Mouse (Mus musculus): Measurements from ENCODE around the gene Cxcl3. TPM values are rescaled to one million over a fixed set of nuclear protein-coding genes. Genes with fewer than 3 reads are reported as not detected.

The Cxcl3 gene
- polyA plus RNA-seq, 1 experiment from 2014 or later, result not detected

GRCm38 (mm10) chr5:90807176-90807950 is 21.5 kb downstream of the Cxcl3 start:
- no peaks in the 10 kb centered on the region for H3K27me3 ChIP-seq (ENCODE audit: low read depth, poor library complexity, severe bottlenecking)
- H3K4me1 ChIP-seq, result no peaks in the 10 kb centered on the region
- H3K27ac ChIP-seq, result no peak overlapping the region
- H3K36me3 ChIP-seq, result no peaks in the 10 kb centered on the region
- no peaks in the 10 kb centered on the region for H3K9me3 ChIP-seq (replicated peaks)
- WGBS, result 86% methylated on average over 3 of the region's 3 CpGs
- no peak for DNase-seq (ENCODE audit: low spot score)
- no peak overlapping the region for H3K4me3 ChIP-seq

DNA sequence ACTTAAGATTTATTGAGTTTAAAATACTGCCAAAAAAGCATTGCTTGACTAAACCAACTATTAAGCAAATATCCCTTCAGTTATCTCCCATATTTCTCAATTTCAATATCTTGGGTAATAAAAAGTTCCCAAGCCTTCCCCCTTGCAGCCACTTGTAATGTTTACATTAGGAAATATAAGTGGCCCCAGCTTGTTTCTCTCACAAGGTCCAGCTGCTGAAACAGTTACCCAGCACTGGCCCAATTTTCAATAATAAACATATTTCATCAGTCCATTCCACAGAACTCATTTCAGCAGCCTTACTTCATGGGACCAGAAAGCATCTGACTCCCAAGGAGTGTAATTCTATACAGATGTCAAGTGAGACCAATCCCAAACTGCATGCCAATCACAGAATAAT is 33.9 kb downstream of the Cxcl3 start:
- H3K36me3 ChIP-seq, result no peaks in the 10 kb centered on the region
- DNase-seq (ENCODE audit: low spot score), result no peak
- H3K9me3 ChIP-seq (replicated peaks), result no peaks in the 10 kb centered on the region
- H3K27ac ChIP-seq, result no peak overlapping the region
- H3K4me1 ChIP-seq, result no peaks in the 10 kb centered on the region
- H3K4me3 ChIP-seq, result no peak overlapping the region
- H3K27me3 ChIP-seq (ENCODE audit: low read depth, poor library complexity, severe bottlenecking), result no peaks in the 10 kb centered on the region

DNA sequence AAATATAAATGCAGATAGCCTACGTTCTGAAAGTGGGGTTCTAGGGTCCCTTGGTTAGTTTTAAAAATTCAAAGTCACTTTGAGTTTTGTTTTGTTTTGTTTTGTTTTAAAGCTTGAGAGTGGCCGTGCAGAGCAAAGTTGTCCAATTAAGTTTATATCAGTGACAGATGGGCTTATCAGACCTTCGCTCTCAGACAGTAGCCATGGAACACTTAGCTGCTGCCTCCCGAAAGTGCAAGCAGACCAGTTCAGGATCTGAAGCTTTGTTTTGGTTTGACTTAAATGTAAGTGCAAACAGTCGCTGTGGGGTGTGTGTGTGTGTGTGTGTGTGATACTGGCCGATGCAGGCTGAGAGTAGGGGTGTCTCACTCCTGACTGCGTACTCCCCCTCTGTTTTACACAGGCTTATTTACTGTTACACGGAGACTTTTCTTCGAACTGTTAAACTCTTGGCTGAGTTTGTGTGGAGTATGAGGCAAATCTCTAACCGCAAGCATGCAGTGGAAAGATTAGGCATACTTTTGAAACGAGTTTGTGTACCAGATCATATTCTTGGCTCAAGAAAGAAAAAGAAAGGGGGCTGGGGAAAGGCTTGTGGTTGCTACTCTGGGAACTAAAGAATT is 46.4 kb downstream of the Cxcl3 start:
- Histone ChIP-seq H3K27me3 (ENCODE audit: low read depth, poor library complexity, severe bottlenecking) (no peaks in the 10 kb centered on the region), H3K4me1 (no peaks in the 10 kb centered on the region), H3K9me3 (replicated peaks) (no peaks in the 10 kb centered on the region), H3K4me3 (no peak overlapping the region), H3K27ac (no peak overlapping the region), H3K36me3 (no peaks in the 10 kb centered on the region)
- 84% methylated on average over 11 of the region's 11 CpGs for WGBS
- no peak for DNase-seq (ENCODE audit: low spot score)

DNA sequence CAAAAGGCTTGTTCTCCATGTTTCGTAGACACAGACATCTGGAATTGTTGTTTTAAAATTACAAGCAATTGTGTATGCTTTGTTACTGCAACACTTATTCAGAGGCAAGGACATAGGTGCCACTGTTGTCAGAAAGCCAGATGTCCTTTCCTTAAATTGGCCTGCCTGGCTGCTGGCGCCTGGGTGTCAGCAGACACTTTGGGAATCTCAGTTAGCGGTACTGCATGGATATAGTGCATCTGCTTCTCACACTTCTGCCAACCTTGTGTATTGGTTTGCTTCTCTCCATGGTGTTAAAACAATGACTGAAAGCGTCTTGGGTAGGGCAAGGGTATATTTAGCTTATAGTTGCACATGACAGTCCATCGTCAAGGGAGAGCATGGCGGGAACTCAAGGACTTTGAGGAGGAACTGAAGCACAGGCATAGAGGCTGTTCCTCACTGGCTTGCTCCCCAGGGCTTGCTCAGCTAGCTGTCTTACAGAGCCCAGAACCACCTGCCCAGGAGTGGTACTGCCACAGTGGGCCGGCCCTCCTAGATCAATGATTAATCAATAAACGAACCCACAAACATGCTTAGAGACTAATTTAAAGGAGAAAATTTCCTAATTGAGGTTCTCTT is 47.0 kb downstream of the Cxcl3 start:
- no peak for DNase-seq (ENCODE audit: low spot score)
- Histone ChIP-seq H3K27me3 (ENCODE audit: low read depth, poor library complexity, severe bottlenecking) (no peaks in the 10 kb centered on the region), H3K27ac (no peak overlapping the region), H3K4me1 (no peaks in the 10 kb centered on the region), H3K4me3 (no peak overlapping the region), H3K9me3 (replicated peaks) (no peaks in the 10 kb centered on the region), H3K36me3 (no peaks in the 10 kb centered on the region)
- 91% methylated on average over 8 of the region's 8 CpGs for WGBS

- WGBS, result 91% methylated on average over 4 of the region's 4 CpGs
- no peak for DNase-seq (ENCODE audit: low spot score)
Measured at GRCm38 (mm10) chr5:90834436-90834835, 48.5 kb downstream of the Cxcl3 start.

GRCm38 (mm10) chr5:90838582-90838981 is 52.7 kb downstream of the Cxcl3 start:
- Histone ChIP-seq H3K4me3 (no peak overlapping the region), H3K9me3 (replicated peaks) (no peaks in the 10 kb centered on the region), H3K36me3 (no peaks in the 10 kb centered on the region), H3K4me1 (no peaks in the 10 kb centered on the region), H3K27me3 (ENCODE audit: low read depth, poor library complexity, severe bottlenecking) (no peaks in the 10 kb centered on the region), H3K27ac (no peak overlapping the region)
- DNase-seq (ENCODE audit: low spot score), result no peak
- WGBS, result 83% methylated on average over 5 of the region's 5 CpGs

More at GRCm38 (mm10) chr5:90834436-90834835, 48.5 kb downstream of the Cxcl3 start:
- no peaks in the 10 kb centered on the region for H3K4me1 ChIP-seq
- no peak overlapping the region for H3K4me3 ChIP-seq
- H3K36me3 ChIP-seq, result no peaks in the 10 kb centered on the region
- H3K27ac ChIP-seq, result no peak overlapping the region
- H3K27me3 ChIP-seq (ENCODE audit: low read depth, poor library complexity, severe bottlenecking), result no peaks in the 10 kb centered on the region
- no peaks in the 10 kb centered on the region for H3K9me3 ChIP-seq (replicated peaks)

Small RNAs within 50 kb of the gene (microRNA-seq; reads per million reads assigned to microRNA genes)
- gene Gm24322, result not detected

Other genes starting within 250 kb of the Cxcl3 start
- not detected in 2 replicates for gene 5830473C10Rik, start 225.0 kb upstream of the Cxcl3 start, polyA plus RNA-seq (2016; fragmentation: Nextera tagmentation; extraction: Ambion mirVana)
- 0.41 and 0.73 TPM in 2 replicates for gene Rassf6, start 145.4 kb upstream of the Cxcl3 start, polyA plus RNA-seq (2016; fragmentation: Nextera tagmentation; extraction: Ambion mirVana)
- gene Cxcl5, start 26.7 kb upstream of the Cxcl3 start, polyA plus RNA-seq (2016; fragmentation: Nextera tagmentation; extraction: Ambion mirVana), result 0.20 TPM in 1 of 2 replicates, not detected in the other
- gene Ppbp, start 17.6 kb upstream of the Cxcl3 start, polyA plus RNA-seq (2016; fragmentation: Nextera tagmentation; extraction: Ambion mirVana), result 6.3 and 8.3 TPM in 2 replicates
- gene Pf4, start 13.7 kb upstream of the Cxcl3 start, polyA plus RNA-seq (2016; fragmentation: Nextera tagmentation; extraction: Ambion mirVana), result 32.4 and 43.9 TPM in 2 replicates
- gene Cxcl15, start 8.4 kb downstream of the Cxcl3 start, polyA plus RNA-seq (2016; fragmentation: Nextera tagmentation; extraction: Ambion mirVana), result not detected in 2 replicates
- gene Cxcl1, start 105.1 kb downstream of the Cxcl3 start, polyA plus RNA-seq (2016; fragmentation: Nextera tagmentation; extraction: Ambion mirVana), result 0.16 and 0.64 TPM in 2 replicates
- gene Cxcl2, start 117.8 kb downstream of the Cxcl3 start, polyA plus RNA-seq (2016; fragmentation: Nextera tagmentation; extraction: Ambion mirVana), result not detected in 2 replicates
- gene Mthfd2l, start 145.0 kb downstream of the Cxcl3 start, polyA plus RNA-seq (2016; fragmentation: Nextera tagmentation; extraction: Ambion mirVana), result 50.2 and 59.0 TPM in 2 replicates
- gene Epgn, start 241.4 kb downstream of the Cxcl3 start, polyA plus RNA-seq (2016; fragmentation: Nextera tagmentation; extraction: Ambion mirVana), result 0.15 and 0.18 TPM in 2 replicates